Mouse (Mus musculus) bone marrow macrophage, adult 2 months (primary cell): ENCODE measurements around the gene Pde4d.

Experiments used
- CTCF ChIP-seq: IDR thresholded peaks from 2 replicates; pipeline ENCODE4 v1.5.1; 2012; ENCODE audit warnings: low read depth, mild to moderate bottlenecking, low read length, moderate library complexity
- POLR2A ChIP-seq: IDR thresholded peaks from 2 replicates; pipeline ENCODE4 v1.6.1; 2012; ENCODE audit warnings: mild to moderate bottlenecking, low read depth, low read length, borderline replicate concordance

GRCm38 (mm10) chr13:109926277-109926920 is 1476.7 kb downstream of the Pde4d start:
- TF ChIP-seq CTCF (no peak), POLR2A (no peak)
